Mouse (Mus musculus) hindbrain, embryonic 13.5 days (tissue): ENCODE measurements around the gene Sh3d19. TPM values are rescaled to one million over a fixed set of nuclear protein-coding genes. Genes with fewer than 3 reads are reported as not detected.

Source experiments
- ATAC-seq: fragments of 200-750 bp; cut with Nextera tagmentation; 2 replicates; pipeline ENCODE4 v1.8.0; 2017; ENCODE audit warnings: moderate TSS enrichment; ENCODE audit not compliant: low FRiP score
- H3K27ac ChIP-seq: fragments of 300-500 bp; sonication (generic); 2 replicates; pipeline ENCODE4 v1.5.1; 2015; ENCODE audit warnings: inconsistent platforms, mild to moderate bottlenecking, moderate library complexity
- H3K27me3 ChIP-seq: fragments of 300-500 bp; sonication (generic); 2 replicates; pipeline ENCODE4 v1.6.1; 2015; ENCODE audit warnings: mild to moderate bottlenecking, inconsistent platforms
- H3K36me3 ChIP-seq: fragments of 300-500 bp; sonication (generic); 2 replicates; pipeline ENCODE4 v1.6.1; 2015; ENCODE audit warnings: mild to moderate bottlenecking, inconsistent platforms
- H3K4me1 ChIP-seq: fragments of 300-500 bp; sonication (generic); replicated peaks from 2 replicates; pipeline ENCODE4 v1.6.1; 2015; ENCODE audit warnings: inconsistent platforms
- H3K4me2 ChIP-seq: fragments of 300-500 bp; sonication (generic); 2 replicates; pipeline ENCODE4 v1.6.1; 2015; ENCODE audit warnings: inconsistent platforms, mild to moderate bottlenecking, moderate library complexity
- H3K4me3 ChIP-seq: fragments of 300-500 bp; sonication (generic); 2 replicates; pipeline ENCODE4 v1.5.1; 2015; ENCODE audit warnings: mild to moderate bottlenecking, inconsistent platforms
- H3K9ac ChIP-seq: fragments of 300-500 bp; sonication (generic); 2 replicates; pipeline ENCODE4 v1.6.1; 2015; ENCODE audit warnings: mild to moderate bottlenecking, inconsistent platforms
- H3K9me3 ChIP-seq: fragments of 300-500 bp; sonication (generic); 2 replicates; pipeline ENCODE4 v1.6.1; 2016; ENCODE audit warnings: inconsistent platforms
- WGBS: fragments of 180-500 bp; shearing (Covaris S2); methylation state at CpG from one replicate; pipeline ENCODE4 v1.1.7; 2015; 5-methylcytosine and 5-hydroxymethylcytosine counted together
- polyA plus RNA-seq: library from polyadenylated mRNA; unstranded; fragments of >200 nt; fragmentation: Nextera tagmentation; extraction: Ambion mirVana; gene quantifications from 2 replicates; pipeline ENCODE4 v1.2.1, GENCODE M21; 2015

Gene Sh3d19
- 11.2 and 11.4 TPM in 2 replicates for polyA plus RNA-seq

DNA sequence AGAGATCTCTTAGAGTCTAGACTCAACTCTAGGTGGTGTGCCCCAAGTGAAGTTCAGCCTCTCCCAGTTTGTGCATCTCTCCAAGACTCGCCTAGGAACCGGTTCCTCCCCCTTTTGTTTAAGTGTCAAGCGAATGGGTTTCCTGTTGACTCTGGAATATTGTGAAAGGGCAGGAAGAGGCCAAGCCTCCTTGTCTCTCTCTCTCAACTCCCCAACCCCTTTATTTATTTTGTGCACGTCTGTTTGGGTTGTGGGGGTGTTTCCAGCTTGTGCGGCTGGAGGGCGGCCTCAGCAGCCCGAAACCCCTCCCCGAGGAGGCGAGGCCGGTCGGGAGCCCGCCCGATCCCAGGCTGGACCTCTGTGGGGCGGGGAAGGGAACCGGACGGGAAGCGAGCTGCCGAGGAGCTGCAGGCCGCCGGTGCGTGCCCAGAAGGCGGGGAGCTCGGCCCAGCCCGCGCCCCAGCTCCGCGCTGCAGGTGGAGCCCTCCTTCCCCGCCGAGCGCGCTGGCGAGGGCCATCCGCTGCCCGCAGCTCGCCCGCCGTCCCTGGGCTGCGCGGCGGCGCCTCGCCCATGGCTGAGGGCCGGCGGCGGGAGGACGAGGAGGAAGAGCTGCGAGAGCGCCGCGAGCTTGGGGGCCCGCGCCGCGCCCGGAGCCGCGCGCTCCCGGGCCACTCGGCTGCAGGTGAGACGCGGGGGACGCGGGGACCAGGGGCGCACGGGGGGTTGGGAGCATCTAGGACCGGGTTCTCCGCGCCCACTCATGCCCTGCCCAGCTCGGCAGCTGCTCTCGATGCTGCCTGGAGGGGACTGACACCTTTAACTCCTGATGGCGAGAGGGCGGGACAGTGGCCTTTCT is at the start of gene Sh3d19:
TSS of gene Sh3d19 (plus strand) at position 368 of the 857 bp plus-strand sequence.
- ATAC-seq = peak; percentile 91
- Histone ChIP-seq H3K9me3 (no peaks in the 10 kb centered on the region), H3K36me3 (no peaks in the 10 kb centered on the region), H3K27ac (peak within 1 kb of the TSS; percentile 80), H3K4me2 (peak within 1 kb of the TSS; percentile 84), H3K27me3 (no peaks in the 10 kb centered on the region), H3K4me3 (peak within 1 kb of the TSS; percentile 77), H3K4me1 (peaks cover 14% of the 10 kb centered on the region), H3K9ac (peak within 1 kb of the TSS; percentile 89)
- under 1% methylated on average over 54 of the region's 73 CpGs for WGBS

DNA sequence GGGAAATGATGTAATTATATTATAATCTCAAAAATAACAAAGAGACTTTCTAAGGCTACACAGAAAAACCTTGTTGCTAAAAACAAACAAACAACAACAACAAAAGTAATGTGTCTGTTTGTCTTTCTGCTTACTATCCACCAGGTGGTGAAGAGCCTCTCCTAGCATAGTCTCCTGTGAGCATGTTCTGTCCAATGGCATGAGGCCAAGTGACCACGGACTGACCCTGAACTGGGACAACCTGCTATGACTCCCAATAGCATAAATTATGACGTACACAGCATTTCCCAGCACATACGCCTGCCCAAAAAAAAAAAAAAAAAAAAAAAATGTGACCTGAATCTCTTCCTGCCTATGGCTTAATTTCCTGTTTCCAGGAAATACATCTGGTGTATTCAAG is 48.6 kb upstream of the Sh3d19 start:
- 80% methylated on average over 3 of the region's 3 CpGs for whole genome bisulfite sequencing
- Histone ChIP-seq H3K4me2 (no peak overlapping the region), H3K27me3 (no peaks in the 10 kb centered on the region), H3K9me3 (no peaks in the 10 kb centered on the region), H3K9ac (no peak overlapping the region), H3K4me3 (no peak overlapping the region), H3K27ac (no peak overlapping the region), H3K4me1 (no peaks in the 10 kb centered on the region), H3K36me3 (no peaks in the 10 kb centered on the region)
- ATAC-seq = no peak

DNA sequence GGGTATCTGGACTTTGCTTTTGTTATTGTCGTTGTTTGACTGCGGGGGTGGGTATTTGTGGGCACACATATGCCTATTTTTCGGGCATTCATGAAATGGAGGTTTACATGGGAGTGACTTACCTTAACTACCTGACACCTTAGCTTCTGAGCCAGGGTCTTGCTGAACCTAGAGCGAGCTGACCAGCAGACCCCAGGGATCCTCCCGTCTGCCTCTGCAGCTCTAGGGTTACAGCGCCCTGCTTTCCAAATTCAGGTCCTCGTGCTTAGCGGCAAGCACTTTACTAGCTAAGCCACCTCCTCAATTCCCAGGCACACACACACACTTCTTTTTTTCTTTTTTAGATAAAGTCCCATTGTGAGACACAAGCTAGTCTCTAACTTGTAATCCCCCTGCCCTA is 47.6 kb upstream of the Sh3d19 start:
- no peak for ATAC-seq
- Histone ChIP-seq H3K27me3 (no peaks in the 10 kb centered on the region), H3K27ac (no peak overlapping the region), H3K9me3 (no peaks in the 10 kb centered on the region), H3K9ac (no peak overlapping the region), H3K4me2 (no peak overlapping the region), H3K36me3 (no peaks in the 10 kb centered on the region), H3K4me1 (0 out of 2 replicates have a peak, but pooled peaks cover 3% of the 10 kb centered on the region), H3K4me3 (no peak overlapping the region)
- WGBS = 80% methylated on average over 8 of the region's 8 CpGs

GRCm38 (mm10) chr3:85923954-85924945 is 46.7 kb upstream of the Sh3d19 start:
- H3K36me3 ChIP-seq = no peaks in the 10 kb centered on the region
- H3K4me2 ChIP-seq = peak overlapping the region; percentile 21; the same call in 1 of the 2 replicates
- no peaks in the 10 kb centered on the region for H3K27me3 ChIP-seq
- 49% methylated on average over 18 of the region's 18 CpGs for WGBS
- no peak for ATAC-seq
- H3K9ac ChIP-seq = no peak overlapping the region
- no peak overlapping the region for H3K4me3 ChIP-seq
- H3K27ac ChIP-seq = no peak overlapping the region
- H3K4me1 ChIP-seq = 0 out of 2 replicates have a peak, but pooled peaks cover 3% of the 10 kb centered on the region
- H3K9me3 ChIP-seq = no peaks in the 10 kb centered on the region

GRCm38 (mm10) chr3:85927296-85927695 is 43.6 kb upstream of the Sh3d19 start:
- H3K36me3 ChIP-seq = no peaks in the 10 kb centered on the region
- 83% methylated on average over 9 of the region's 9 CpGs for WGBS
- H3K4me2 ChIP-seq = no peak overlapping the region
- no peak overlapping the region for H3K9ac ChIP-seq
- H3K4me3 ChIP-seq = no peak overlapping the region
- no peak for ATAC-seq
- no peak overlapping the region for H3K27ac ChIP-seq
- H3K4me1 ChIP-seq = 0 out of 2 replicates have a peak, but pooled peaks cover 3% of the 10 kb centered on the region
- H3K27me3 ChIP-seq = no peaks in the 10 kb centered on the region
- H3K9me3 ChIP-seq = no peaks in the 10 kb centered on the region

DNA sequence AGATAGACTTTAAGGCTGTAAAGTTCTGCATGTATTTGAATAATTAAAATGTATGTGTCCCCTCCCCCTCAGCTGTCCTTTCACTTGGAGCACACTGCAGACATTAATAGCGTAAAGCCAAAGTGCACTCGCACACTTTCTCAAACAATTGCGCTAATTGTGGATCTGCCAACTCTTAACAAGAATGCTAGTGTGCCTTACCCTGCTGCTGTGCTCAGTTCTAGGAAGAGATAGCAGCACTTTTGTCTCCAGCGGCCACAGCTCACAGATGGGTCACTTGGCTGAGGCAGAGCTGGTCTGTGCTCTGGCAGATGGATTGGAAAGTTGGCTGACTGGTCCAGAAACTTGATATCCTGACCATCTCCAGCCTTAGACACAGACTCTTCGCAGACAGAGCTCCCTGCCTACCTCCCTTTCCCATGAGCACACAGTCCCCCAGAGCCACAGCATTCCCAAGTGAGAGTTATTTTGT is 42.7 kb upstream of the Sh3d19 start:
- Histone ChIP-seq H3K9me3 (no peaks in the 10 kb centered on the region), H3K4me3 (no peak overlapping the region), H3K27ac (no peak overlapping the region), H3K4me2 (no peak overlapping the region), H3K9ac (no peak overlapping the region), H3K4me1 (0 out of 2 replicates have a peak, but pooled peaks cover 3% of the 10 kb centered on the region), H3K36me3 (no peaks in the 10 kb centered on the region), H3K27me3 (no peaks in the 10 kb centered on the region)
- peak; percentile 63; the same call in 1 of the 2 replicates for ATAC-seq
- 69% methylated on average over 5 of the region's 5 CpGs for WGBS

- no peaks in the 10 kb centered on the region for H3K36me3 ChIP-seq
- H3K9ac ChIP-seq = no peak overlapping the region
- no peak overlapping the region for H3K4me3 ChIP-seq
- H3K27ac ChIP-seq = no peak overlapping the region
- H3K4me1 ChIP-seq = 0 out of 2 replicates have a peak, but pooled peaks cover 3% of the 10 kb centered on the region
- H3K4me2 ChIP-seq = no peak overlapping the region
- WGBS = 88% methylated on average over 5 of the region's 5 CpGs
- no peak for ATAC-seq
- no peaks in the 10 kb centered on the region for H3K9me3 ChIP-seq
- no peaks in the 10 kb centered on the region for H3K27me3 ChIP-seq
Observed at GRCm38 (mm10) chr3:85929711-85930110, 41.2 kb upstream of the Sh3d19 start.

DNA sequence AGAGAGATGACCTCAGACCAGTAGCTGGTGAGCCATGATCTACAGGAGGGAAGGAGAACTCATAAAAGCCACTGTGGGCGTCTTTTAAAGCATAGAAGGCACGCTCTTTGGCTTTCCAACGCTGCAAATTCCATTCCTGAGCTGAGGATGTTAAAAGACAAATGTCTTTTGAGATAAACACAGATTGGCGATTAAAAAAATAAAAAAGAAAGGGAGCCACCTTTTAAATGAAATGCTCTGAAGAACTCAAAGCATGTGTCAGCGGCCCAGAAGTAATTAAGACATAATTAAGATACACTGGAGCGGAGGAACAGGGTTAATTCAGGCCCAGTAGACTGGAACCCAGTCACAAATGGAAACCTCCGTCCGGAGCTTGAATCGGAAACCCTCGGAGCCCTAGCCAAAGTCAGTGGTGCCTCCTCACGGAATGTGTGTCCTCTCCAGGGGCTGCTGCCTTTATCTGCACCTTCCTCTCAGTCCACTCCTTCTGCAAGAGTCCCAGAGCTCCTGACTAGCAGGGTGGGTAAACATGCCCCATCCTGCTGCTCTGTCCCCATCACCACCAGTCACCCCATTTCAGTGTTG is 40.1 kb upstream of the Sh3d19 start:
- ATAC-seq = no peak
- H3K9me3 ChIP-seq = no peaks in the 10 kb centered on the region
- 39% methylated on average over 11 of the region's 11 CpGs for WGBS
- no peak overlapping the region for H3K4me3 ChIP-seq
- no peaks in the 10 kb centered on the region for H3K27me3 ChIP-seq
- 0 out of 2 replicates have a peak, but pooled peaks cover 3% of the 10 kb centered on the region for H3K4me1 ChIP-seq
- H3K4me2 ChIP-seq = no peak overlapping the region
- no peak overlapping the region for H3K27ac ChIP-seq
- no peaks in the 10 kb centered on the region for H3K36me3 ChIP-seq
- H3K9ac ChIP-seq = no peak overlapping the region

DNA sequence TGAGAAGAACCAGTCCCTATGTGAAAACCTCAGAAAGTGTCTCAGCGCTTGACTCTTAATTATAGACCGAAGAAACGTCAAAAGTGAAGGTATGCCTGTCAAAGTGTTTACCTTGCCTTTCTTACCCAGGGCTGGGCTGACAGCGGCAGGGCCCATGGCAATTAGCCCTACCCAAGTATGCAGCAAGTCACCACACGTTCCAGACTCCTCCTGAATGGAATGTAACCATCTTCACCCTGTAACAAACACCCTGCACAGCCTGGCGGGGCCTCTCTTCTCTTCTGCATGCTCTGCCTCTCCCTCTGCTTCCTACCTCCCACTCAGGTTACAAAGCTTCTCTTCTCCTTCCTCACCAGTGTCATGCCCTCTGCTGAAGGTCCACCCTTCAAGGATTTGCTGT is 39.0 kb upstream of the Sh3d19 start:
- 87% methylated on average over 6 of the region's 6 CpGs for WGBS
- Histone ChIP-seq H3K4me1 (0 out of 2 replicates have a peak, but pooled peaks cover 3% of the 10 kb centered on the region), H3K27ac (no peak overlapping the region), H3K4me3 (no peak overlapping the region), H3K27me3 (no peaks in the 10 kb centered on the region), H3K36me3 (no peaks in the 10 kb centered on the region), H3K9me3 (no peaks in the 10 kb centered on the region), H3K9ac (no peak overlapping the region), H3K4me2 (no peak overlapping the region)
- no peak for ATAC-seq

- H3K4me3 ChIP-seq = no peak overlapping the region
- no peaks in the 10 kb centered on the region for H3K9me3 ChIP-seq
- H3K9ac ChIP-seq = no peak overlapping the region
- ATAC-seq = no peak
- 93% methylated on average over 5 of the region's 5 CpGs for WGBS
- no peaks in the 10 kb centered on the region for H3K36me3 ChIP-seq
- no peak overlapping the region for H3K4me2 ChIP-seq
- H3K27ac ChIP-seq = no peak overlapping the region
- no peaks in the 10 kb centered on the region for H3K27me3 ChIP-seq
- no peaks in the 10 kb centered on the region for H3K4me1 ChIP-seq
Observed at GRCm38 (mm10) chr3:85933586-85933985, 37.3 kb upstream of the Sh3d19 start.

DNA sequence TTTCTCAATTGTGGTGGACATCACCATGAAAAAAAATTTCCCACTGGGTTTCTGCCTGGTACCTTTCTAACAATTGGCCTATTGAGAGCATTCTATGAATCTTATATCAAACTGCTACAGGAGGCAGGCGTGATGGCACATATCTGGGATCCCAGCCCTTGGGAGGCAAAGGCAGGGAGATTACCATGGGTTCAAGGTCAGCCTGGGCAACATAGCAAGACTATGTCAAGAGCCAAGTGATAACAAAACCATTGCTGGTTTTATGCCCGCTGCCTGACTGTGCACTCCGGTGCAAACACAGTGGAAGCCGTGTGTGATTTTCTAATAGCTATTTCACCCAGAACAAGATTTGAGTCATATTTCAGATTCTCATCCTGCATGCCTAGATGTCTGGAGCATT is 20.0 kb upstream of the Sh3d19 start:
- Histone ChIP-seq H3K27ac (no peak overlapping the region), H3K36me3 (no peaks in the 10 kb centered on the region; the same call in 1 of the 2 replicates), H3K9ac (no peak overlapping the region), H3K27me3 (no peaks in the 10 kb centered on the region), H3K4me1 (no peaks in the 10 kb centered on the region), H3K4me2 (no peak overlapping the region), H3K9me3 (peaks cover 8% of the 10 kb centered on the region), H3K4me3 (no peak overlapping the region)
- ATAC-seq = no peak
- 83% methylated on average over 4 of the region's 4 CpGs for WGBS
